21 mouse cellular contexts compared by ENCODE assay signal in genomic region chr6:99309466-99310170, GRCm38 (mm10).
A peak's percentile ranks its signal among the peaks of the same experiment; 100 is the strongest.
DNase-seq lines count a peak whose midpoint lies in the region; ATAC-seq lines count a peak whose summit lies in the region.
"Had no signal": no experiment of that assay in that cellular context is flagged by ENCODE, and none has a peak within 500 bp of the region (broad histone marks: within the 10 kb centered on the region; RNA-seq: fewer than 3 reads in every experiment).

No protein-coding gene starts in this region.

- WGBS in midbrain, embryonic 10.5 days: 83% methylated on average over 14 of the region's 14 CpGs
- WGBS in midbrain, embryonic 11.5 days: 85% methylated on average over 14 of the region's 14 CpGs

- H3K36me3 ChIP-seq in midbrain, embryonic 10.5 days: no peaks in the 10 kb centered on the region
- no peaks in the 10 kb centered on the region for H3K36me3 ChIP-seq in midbrain, embryonic 11.5 days (ENCODE audit: control insufficient read depth, insufficient read depth, low read length)
- H3K36me3 ChIP-seq: heart, embryonic 15.5 days; limb, embryonic 12.5 days had no signal

- ATAC-seq in midbrain, embryonic 11.5 days (ENCODE audit: low FRiP score): no peak
- ATAC-seq: intestine, embryonic 16.5 days; liver, postnatal 0 days; lung, postnatal 0 days; Patski had no signal

- 0 out of 2 replicates have a peak overlapping the region, but pooled peaks have one; percentile 25 for H3K27ac ChIP-seq in midbrain, embryonic 10.5 days (replicated peaks)
- H3K27ac ChIP-seq in midbrain, embryonic 11.5 days (ENCODE audit: low read depth, low read length): no peak overlapping the region
- H3K27ac ChIP-seq: gastrocnemius, adult 2 months; heart, embryonic 15.5 days; hindbrain, embryonic 14.5 days; limb, embryonic 12.5 days; macrophage had no signal

- H3K9me3 ChIP-seq in midbrain, embryonic 10.5 days (replicated peaks): no peaks in the 10 kb centered on the region
- H3K9me3 ChIP-seq in midbrain, embryonic 11.5 days (ENCODE audit: control insufficient read depth, low read length): no peaks in the 10 kb centered on the region
- H3K9me3 ChIP-seq: G1E; heart, embryonic 15.5 days; limb, embryonic 12.5 days had no signal

- H3K4me3 ChIP-seq in midbrain, embryonic 10.5 days: no peak overlapping the region
- H3K4me3 ChIP-seq in midbrain, embryonic 11.5 days (ENCODE audit: low read depth, low read length): no peak overlapping the region
- H3K4me3 ChIP-seq: gastrocnemius, adult 2 months; heart, embryonic 15.5 days; limb, embryonic 12.5 days had no signal

- DNase-seq in midbrain, embryonic 10.5 days (ENCODE audit: low spot score): no peak
- no peak for DNase-seq in midbrain, embryonic 11.5 days (ENCODE audit: low spot score, missing footprints)
- peak; percentile 60 to 64 for DNase-seq in CD8-positive naive resting alpha-beta T cell, adult 2 months (ENCODE audit: low read depth in 2 of 2, low spot score in 2 of 2)
- peak; percentile 43 for DNase-seq in ZHBTc4 (ENCODE audit: low read depth, low spot score)
- no peak for DNase-seq in left cerebral cortex, adult 9 months (ENCODE audit: low spot score in 2 of 2)
- DNase-seq in kidney, postnatal 10 days: no peak
- DNase-seq in kidney, postnatal 14 days: no peak
- DNase-seq: adrenal gland, postnatal 14 days; cerebellum, adult 9-10 months; gastrocnemius, adult 2 months; heart, postnatal 36 days; liver, postnatal 0 days had no signal

- peaks cover 22% of the 10 kb centered on the region for H3K4me1 ChIP-seq in midbrain, embryonic 10.5 days
- peaks cover 8% of the 10 kb centered on the region; the same call in 1 of the 2 replicates for H3K4me1 ChIP-seq in midbrain, embryonic 11.5 days (ENCODE audit: control insufficient read depth, insufficient read depth, low read length)

- H3K4me2 ChIP-seq in midbrain, embryonic 11.5 days: no peak overlapping the region
- H3K4me2 ChIP-seq: heart, embryonic 15.5 days; hindbrain, embryonic 14.5 days; limb, embryonic 12.5 days; liver, embryonic 11.5 days had no signal

- no peaks in the 10 kb centered on the region for H3K27me3 ChIP-seq in midbrain, embryonic 10.5 days (ENCODE audit: low read depth, poor library complexity, severe bottlenecking)
- H3K27me3 ChIP-seq in midbrain, embryonic 11.5 days (ENCODE audit: control insufficient read depth, insufficient read depth, low read length): no peaks in the 10 kb centered on the region
- H3K27me3 ChIP-seq: heart, embryonic 15.5 days; Patski had no signal

- H3K9ac ChIP-seq in midbrain, embryonic 11.5 days (ENCODE audit: low read length): no peak overlapping the region
- H3K9ac ChIP-seq: heart, embryonic 15.5 days; hindbrain, embryonic 14.5 days; limb, embryonic 12.5 days; liver, postnatal 0 days had no signal

Comparison
In these comparisons a context has a peak if more than half of its experiments do, and no peak if none do; other contexts are left out.
1. DNase-seq: peak in CD8-positive naive resting alpha-beta T cell, adult 2 months (2 of 2) and ZHBTc4 (single experiment); none in midbrain, embryonic 10.5 days (single experiment), midbrain, embryonic 11.5 days (single experiment), left cerebral cortex, adult 9 months (0 of 2), kidney, postnatal 10 days (single experiment) and kidney, postnatal 14 days (single experiment).